Mouse (Mus musculus): Measurements from ENCODE around the gene Sema3g.

DNA sequence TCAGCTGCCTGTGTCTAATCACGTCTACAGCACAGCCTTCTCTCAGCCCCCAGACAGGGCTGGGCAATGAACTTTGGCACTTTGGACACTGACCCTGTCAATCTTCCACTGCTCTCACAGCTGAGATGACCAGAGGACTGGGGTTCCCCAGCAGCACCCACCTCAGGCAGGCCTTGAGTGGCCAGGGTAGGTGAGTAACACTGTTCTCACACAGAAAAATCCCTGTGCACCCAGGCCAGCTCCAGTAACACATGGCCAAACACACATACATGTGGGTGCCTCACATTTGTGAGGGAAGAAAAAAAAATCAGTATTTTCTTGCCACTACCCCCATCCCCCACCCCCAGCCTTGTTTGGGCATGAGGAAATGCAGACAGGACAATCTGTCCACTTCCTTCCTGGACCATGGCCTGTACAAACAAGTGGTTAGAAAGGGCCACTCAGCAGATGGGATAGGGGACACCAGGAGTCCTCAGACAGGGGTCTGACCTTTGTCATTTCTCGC is 34.8 kb upstream of the Sema3g start:
- TF ChIP-seq EP300 (IDR thresholded peaks at IDR 0.05) (no peak), CTCF (IDR thresholded peaks at IDR 0.05) (no peak)
